Mouse (Mus musculus): ENCODE data around the gene Lbx2. TPM values are rescaled to one million over a fixed set of nuclear protein-coding genes. Genes with fewer than 3 reads are reported as not detected.

Gene Lbx2
- polyA plus RNA-seq, 1 experiment from 2014 or later: 0.49 TPM

GRCm38 (mm10) chr6:83101688-83102556, 15.8 kb downstream of the Lbx2 start:
- H3K9me3 ChIP-seq: no peaks in the 10 kb centered on the region
- H3K27ac ChIP-seq: peak overlapping the region; percentile 86
- peak overlapping the region; percentile 100 for H3K4me2 ChIP-seq (replicated peaks)
- under 1% methylated on average over 74 of the region's 74 CpGs for WGBS
- ATAC-seq: peak; percentile 89
- H3K4me1 ChIP-seq (replicated peaks): peaks cover 16% of the 10 kb centered on the region
- H3K27me3 ChIP-seq (replicated peaks): no peaks in the 10 kb centered on the region
- H3K4me3 ChIP-seq (replicated peaks): peak overlapping the region; percentile 72
- no peaks in the 10 kb centered on the region for H3K36me3 ChIP-seq
- H3K9ac ChIP-seq: peak overlapping the region; percentile 88

GRCm38 (mm10) chr6:83103130-83103650, 17.0 kb downstream of the Lbx2 start:
- no peaks in the 10 kb centered on the region for H3K36me3 ChIP-seq
- no peaks in the 10 kb centered on the region for H3K27me3 ChIP-seq (replicated peaks)
- WGBS: 42% methylated on average over 11 of the region's 11 CpGs
- H3K9me3 ChIP-seq: no peaks in the 10 kb centered on the region
- peaks cover 23% of the 10 kb centered on the region for H3K4me1 ChIP-seq (replicated peaks)
- peak overlapping the region; percentile 72; the same call in 1 of the 2 replicates for H3K4me3 ChIP-seq (replicated peaks)
- peak; percentile 16; the same call in 1 of the 2 replicates for ATAC-seq
- H3K9ac ChIP-seq: no peak overlapping the region
- peak overlapping the region; percentile 51; the same call in 1 of the 2 replicates for H3K27ac ChIP-seq
- H3K4me2 ChIP-seq (replicated peaks): peak overlapping the region; percentile 100

GRCm38 (mm10) chr6:83104158-83104557, 18.0 kb downstream of the Lbx2 start:
- 81% methylated on average over 4 of the region's 4 CpGs for WGBS
- Histone ChIP-seq H3K9me3 (no peaks in the 10 kb centered on the region), H3K9ac (no peak overlapping the region), H3K4me2 (replicated peaks) (no peak overlapping the region), H3K27me3 (replicated peaks) (no peaks in the 10 kb centered on the region), H3K4me1 (replicated peaks) (peaks cover 24% of the 10 kb centered on the region), H3K4me3 (replicated peaks) (no peak overlapping the region), H3K36me3 (no peaks in the 10 kb centered on the region), H3K27ac (no peak overlapping the region)
- ATAC-seq: no peak

- Histone ChIP-seq H3K9ac (no peak overlapping the region; the same call in 1 of the 2 replicates), H3K4me1 (replicated peaks) (peaks cover 20% of the 10 kb centered on the region), H3K9me3 (no peaks in the 10 kb centered on the region), H3K4me2 (replicated peaks) (peak overlapping the region; percentile 64), H3K36me3 (no peaks in the 10 kb centered on the region), H3K4me3 (replicated peaks) (peak overlapping the region; percentile 80), H3K27ac (peak overlapping the region; percentile 58; the same call in 1 of the 2 replicates), H3K27me3 (replicated peaks) (no peaks in the 10 kb centered on the region)
- 36% methylated on average over 13 of the region's 13 CpGs for WGBS
- ATAC-seq: peak; percentile 29
Measured at GRCm38 (mm10) chr6:83107566-83108400, 21.6 kb downstream of the Lbx2 start.

- Histone ChIP-seq H3K36me3 (no peaks in the 10 kb centered on the region), H3K27ac (peak within 1 kb of the TSS; percentile 58), H3K4me3 (replicated peaks) (peak within 1 kb of the TSS; percentile 80), H3K9me3 (no peaks in the 10 kb centered on the region), H3K4me1 (replicated peaks) (peaks cover 12% of the 10 kb centered on the region), H3K27me3 (replicated peaks) (no peaks in the 10 kb centered on the region), H3K4me2 (replicated peaks) (peak within 1 kb of the TSS; percentile 64), H3K9ac (peak within 1 kb of the TSS; percentile 91)
- WGBS: under 1% methylated on average over 76 of the region's 76 CpGs
- peak; percentile 91 for ATAC-seq
Measured at GRCm38 (mm10) chr6:83108762-83109668, 22.8 kb downstream of the Lbx2 start, which contains the start of gene Mrpl53. Gene Mrpl53, plus strand, starts transcription at chr6:83109040.

GRCm38 (mm10) chr6:83111510-83112136, 25.5 kb downstream of the Lbx2 start:
- Histone ChIP-seq H3K4me1 (replicated peaks) (peaks cover 20% of the 10 kb centered on the region), H3K27me3 (replicated peaks) (no peaks in the 10 kb centered on the region), H3K36me3 (no peaks in the 10 kb centered on the region), H3K9me3 (no peaks in the 10 kb centered on the region), H3K4me2 (replicated peaks) (no peak overlapping the region), H3K27ac (no peak overlapping the region), H3K9ac (no peak overlapping the region), H3K4me3 (replicated peaks) (no peak overlapping the region)
- WGBS: 83% methylated on average over 4 of the region's 4 CpGs
- no peak for ATAC-seq

- H3K27ac ChIP-seq: peak within 1 kb of the TSS; percentile 80
- no peaks in the 10 kb centered on the region for H3K27me3 ChIP-seq (replicated peaks)
- 1% methylated on average over 58 of the region's 58 CpGs for WGBS
- H3K9me3 ChIP-seq: no peaks in the 10 kb centered on the region
- peak within 1 kb of the TSS; percentile 89 for H3K4me2 ChIP-seq (replicated peaks)
- peaks cover 29% of the 10 kb centered on the region for H3K4me1 ChIP-seq (replicated peaks)
- H3K9ac ChIP-seq: peak within 1 kb of the TSS; percentile 95
- peaks cover 22% of the 10 kb centered on the region for H3K36me3 ChIP-seq
- ATAC-seq: peak; percentile 95
- H3K4me3 ChIP-seq (replicated peaks): peak within 1 kb of the TSS; percentile 95
Measured at GRCm38 (mm10) chr6:83115011-83115671, 29.0 kb downstream of the Lbx2 start, which contains the start of gene Mogs. Gene Mogs, plus strand, starts transcription at chr6:83115496.

GRCm38 (mm10) chr6:83115682-83116372, 29.7 kb downstream of the Lbx2 start:
- peak; percentile 77 for ATAC-seq

GRCm38 (mm10) chr6:83116373-83117164, 30.4 kb downstream of the Lbx2 start:
- Histone ChIP-seq H3K9ac (peak overlapping the region; percentile 95), H3K4me2 (replicated peaks) (peak overlapping the region; percentile 89), H3K4me1 (replicated peaks) (peaks cover 33% of the 10 kb centered on the region), H3K4me3 (replicated peaks) (peak overlapping the region; percentile 95), H3K27me3 (replicated peaks) (no peaks in the 10 kb centered on the region), H3K36me3 (peaks cover 22% of the 10 kb centered on the region), H3K9me3 (no peaks in the 10 kb centered on the region), H3K27ac (0 out of 2 replicates have a peak overlapping the region, but pooled peaks have one; percentile 6)
- WGBS: 71% methylated on average over 11 of the region's 11 CpGs
- ATAC-seq: no peak

More at GRCm38 (mm10) chr6:83115682-83116372, 29.7 kb downstream of the Lbx2 start:
- no peaks in the 10 kb centered on the region for H3K27me3 ChIP-seq (replicated peaks)
- peaks cover 33% of the 10 kb centered on the region for H3K4me1 ChIP-seq (replicated peaks)
- H3K4me2 ChIP-seq (replicated peaks): peak overlapping the region; percentile 89
- H3K27ac ChIP-seq: peak overlapping the region; percentile 80
- no peaks in the 10 kb centered on the region for H3K9me3 ChIP-seq
- H3K9ac ChIP-seq: peak overlapping the region; percentile 95
- peaks cover 22% of the 10 kb centered on the region for H3K36me3 ChIP-seq
- peak overlapping the region; percentile 95 for H3K4me3 ChIP-seq (replicated peaks)
- WGBS: under 1% methylated on average over 47 of the region's 48 CpGs

Data from intestine, embryonic 15.5 days (tissue).